26 mouse cellular contexts compared by ENCODE assay signal in genomic region chr2:145668135-145668534, GRCm38 (mm10).
"Had no signal": no experiment of that assay in that cellular context is flagged by ENCODE, and none has a peak within 500 bp of the region (broad histone marks: within the 10 kb centered on the region; RNA-seq: fewer than 3 reads in every experiment).

No protein-coding gene starts in this region.

- H3K27ac ChIP-seq: gastrocnemius, adult 2 months; hindbrain, embryonic 10.5 days; hindbrain, embryonic 12.5 days; hindbrain, embryonic 14.5 days; intestine, embryonic 15.5 days; layer of hippocampus, adult 2 months; left cerebral cortex, adult 2 months; limb, embryonic 10.5 days; limb, embryonic 12.5 days; liver, embryonic 13.5 days; liver, embryonic 15.5 days had no signal

- H3K4me3 ChIP-seq: gastrocnemius, adult 2 months; hindbrain, embryonic 10.5 days; hindbrain, embryonic 12.5 days; intestine, embryonic 15.5 days; layer of hippocampus, adult 2 months; left cerebral cortex, adult 2 months; limb, embryonic 10.5 days; limb, embryonic 12.5 days; liver, embryonic 13.5 days; liver, embryonic 15.5 days had no signal

- H3K4me2 ChIP-seq: heart, embryonic 11.5 days; hindbrain, embryonic 12.5 days; hindbrain, embryonic 14.5 days; intestine, embryonic 15.5 days; limb, embryonic 12.5 days; liver, embryonic 11.5 days; liver, embryonic 13.5 days; liver, embryonic 15.5 days had no signal

- H3K36me3 ChIP-seq: hindbrain, embryonic 10.5 days; hindbrain, embryonic 12.5 days; intestine, embryonic 15.5 days; limb, embryonic 10.5 days; limb, embryonic 12.5 days; liver, embryonic 13.5 days; liver, embryonic 15.5 days had no signal

- ATAC-seq: hindbrain, embryonic 16.5 days; inflammation-experienced regulatory T-cells, adult 6 months; intestine, embryonic 15.5 days; intestine, postnatal 0 days had no signal

- DNase-seq: gastrocnemius, adult 2 months; gastrocnemius, postnatal 10 days; gastrocnemius, postnatal 25 days; heart, postnatal 10 days; heart, postnatal 36 days; kidney, adult 18-20 months; kidney, adult 8-10 months; kidney, postnatal 10 days; kidney, postnatal 25 days; kidney, postnatal 4 days; liver; liver, embryonic 13.5 days had no signal

- H3K4me1 ChIP-seq: hindbrain, embryonic 10.5 days; hindbrain, embryonic 12.5 days; intestine, embryonic 15.5 days; limb, embryonic 10.5 days; limb, embryonic 12.5 days; liver, embryonic 13.5 days; liver, embryonic 15.5 days had no signal

- H3K27me3 ChIP-seq: hindbrain, embryonic 12.5 days; intestine, embryonic 15.5 days; limb, embryonic 12.5 days; liver, embryonic 13.5 days; liver, embryonic 15.5 days had no signal

- H3K9ac ChIP-seq: hindbrain, embryonic 12.5 days; hindbrain, embryonic 14.5 days; intestine, embryonic 15.5 days; limb, embryonic 12.5 days; liver, embryonic 13.5 days; liver, embryonic 15.5 days had no signal

- H3K9me3 ChIP-seq: hindbrain, embryonic 10.5 days; hindbrain, embryonic 12.5 days; intestine, embryonic 15.5 days; limb, embryonic 10.5 days; limb, embryonic 12.5 days; liver, embryonic 13.5 days; liver, embryonic 15.5 days had no signal
